ENCODE assay signal across 8 mouse cellular contexts in genomic region chr16:33950830-33951229, GRCm38 (mm10). TPM values are rescaled to one million over a fixed set of nuclear protein-coding genes. Genes with fewer than 3 reads are reported as not detected.
DNase-seq lines count a peak whose midpoint lies in the region; ATAC-seq and TF ChIP-seq lines count a peak whose summit lies in the region.

No protein-coding gene starts in this region.

- TF ChIP-seq CTCF in bone marrow macrophage, adult 2 months (IDR thresholded peaks at IDR 0.05; ENCODE audit: low read depth, low read length), result peak; percentile 37; the same call in 1 of the 2 replicates

- no peaks in the 10 kb centered on the region for H3K9me3 ChIP-seq in heart, embryonic 16.5 days (replicated peaks; ENCODE audit: control insufficient read depth, low read length)
- no peaks in the 10 kb centered on the region for H3K9me3 ChIP-seq in liver, embryonic 12.5 days (replicated peaks)

- TF ChIP-seq POLR2A in bone marrow macrophage, adult 2 months (IDR thresholded peaks at IDR 0.05; ENCODE audit: borderline replicate concordance, low read depth, low read length), result no peak

- no peaks in the 10 kb centered on the region for H3K27me3 ChIP-seq in heart, embryonic 16.5 days (ENCODE audit: control insufficient read depth, insufficient read depth, low read length)
- H3K27me3 ChIP-seq in liver, embryonic 12.5 days (replicated peaks), result no peaks in the 10 kb centered on the region
- no peaks in the 10 kb centered on the region for H3K27me3 ChIP-seq in splenic B cell, adult 2 months (ENCODE audit: control insufficient read depth, insufficient read depth, low read length, poor library complexity, severe bottlenecking)

- H3K4me1 ChIP-seq in bone marrow macrophage, adult 2 months (ENCODE audit: control insufficient read depth, insufficient read depth, low read length), result peaks cover 23% of the 10 kb centered on the region
- peaks cover 4% of the 10 kb centered on the region for H3K4me1 ChIP-seq in heart, embryonic 16.5 days (ENCODE audit: control insufficient read depth, insufficient read depth, low read length)
- H3K4me1 ChIP-seq in liver, embryonic 12.5 days, result 0 out of 2 replicates have a peak, but pooled peaks cover 8% of the 10 kb centered on the region

- DNase-seq in CD4-positive, CD25-positive, alpha-beta regulatory T cell, adult 2 months (ENCODE audit: low read depth, low spot score), result peak; percentile 83
- DNase-seq in kidney, postnatal 14 days, result peak; percentile 90
- DNase-seq in naive thymus-derived CD4-positive, alpha-beta T cell, adult 2 months (ENCODE audit: low read depth), result peak; percentile 79
- peak; percentile 87 for DNase-seq in splenic B cell, adult 2 months (ENCODE audit: low read depth, low spot score)

- H3K27ac ChIP-seq in bone marrow macrophage, adult 2 months (ENCODE audit: insufficient read depth, low read depth, low read length), result no peak overlapping the region
- H3K27ac ChIP-seq in heart, embryonic 16.5 days (ENCODE audit: low read length), result no peak overlapping the region
- H3K27ac ChIP-seq in liver, embryonic 12.5 days, result no peak overlapping the region

- no peak overlapping the region for H3K4me3 ChIP-seq in bone marrow macrophage, adult 2 months (ENCODE audit: insufficient read depth, low read length)
- H3K4me3 ChIP-seq in heart, embryonic 16.5 days (ENCODE audit: low read length), result no peak overlapping the region
- H3K4me3 ChIP-seq in liver, embryonic 12.5 days, result no peak overlapping the region

- 20% methylated on average over 4 of the region's 4 CpGs for WGBS in heart, embryonic 16.5 days
- WGBS in liver, embryonic 12.5 days (ENCODE audit: insufficient replicate concordance), result 27% methylated on average over 4 of the region's 4 CpGs

- no peak overlapping the region for H3K4me2 ChIP-seq in heart, embryonic 16.5 days (ENCODE audit: low read depth, low read length)
- H3K4me2 ChIP-seq in liver, embryonic 12.5 days, result no peak overlapping the region

- H3K36me3 ChIP-seq in heart, embryonic 16.5 days (ENCODE audit: control insufficient read depth, insufficient read depth), result peaks cover 32% of the 10 kb centered on the region
- peaks cover 35% of the 10 kb centered on the region for H3K36me3 ChIP-seq in liver, embryonic 12.5 days
- H3K36me3 ChIP-seq in splenic B cell, adult 2 months (ENCODE audit: control insufficient read depth, insufficient read depth, low read length, poor library complexity, severe bottlenecking), result no peaks in the 10 kb centered on the region; the same call in none of the 2 replicates

- ATAC-seq in erythroid progenitor cell, adult 5-6 weeks (replicated peaks; ENCODE audit: low FRiP score, poor library complexity, severe bottlenecking), result 0 out of 2 replicates have a peak, but pooled peaks have one; percentile 44
- peak; percentile 71 for ATAC-seq in heart, embryonic 16.5 days (replicated peaks; ENCODE audit: extremely low read depth, insufficient read depth, low FRiP score)
- peak; percentile 40; the same call in 1 of the 2 replicates for ATAC-seq in liver, embryonic 12.5 days

- no peak overlapping the region for H3K9ac ChIP-seq in heart, embryonic 16.5 days (ENCODE audit: low read length)
- no peak overlapping the region for H3K9ac ChIP-seq in liver, embryonic 12.5 days

RNA-seq across cellular contexts. Expression of gene Umps, which starts 16.0 kb away (rescaled TPM):
- polyA plus RNA-seq in bone marrow macrophage, adult 2 months (2012; ENCODE audit: insufficient read depth, insufficient read length, missing spikeins), result 9.2 and 11.6 TPM in 2 replicates
- 5.4 TPM in 2 replicates for total RNA-seq in erythroid progenitor cell, adult 5-6 weeks (2015; ENCODE audit: low replicate concordance)
- 8.5 and 9.2 TPM in 2 replicates for total RNA-seq in erythroid progenitor cell, adult 5-6 weeks (2017; ENCODE audit: low replicate concordance)
- polyA plus RNA-seq in heart, embryonic 16.5 days (2015; fragmentation: Nextera tagmentation; extraction: Ambion mirVana), result 29.4 and 30.7 TPM in 2 replicates
- polyA plus RNA-seq in liver, embryonic 12.5 days (2016; fragmentation: Nextera tagmentation; extraction: Ambion mirVana), result 66.6 and 68.0 TPM in 2 replicates
